Mouse (Mus musculus) heart, postnatal 10 days (tissue): Measurements from ENCODE around the gene Epx. TPM values are rescaled to one million over a fixed set of nuclear protein-coding genes. Genes with fewer than 3 reads are reported as not detected.

Experiments
- DNase-seq, 2 experiments: peaks; one replicate each; pipeline ENCODE4 v3.0.0; 2021
- intact Hi-C: fragments of 180-260 bp; cut with DNase I; formaldehyde crosslinking; loops from one replicate; pipeline ENCODE4 v1.15.1; 2025
- total RNA-seq, 2 experiments: library from RNA; stranded (reverse); gene quantifications; 2 replicates each; pipeline ENCODE4 v1.2.3; 2021

Gene Epx
- total RNA-seq, 2 experiments from 2014 or later = not detected

GRCm38 (mm10) chr11:87841436-87841835 lies 33.9 kb downstream of the Epx start:
- intact Hi-C loops = no loop called here
- DNase-seq = no peak

- DNase-seq = peak; percentile 30 to 34
- intact Hi-C loops = no loop called here
Observed at GRCm38 (mm10) chr11:87840676-87841075, 34.7 kb downstream of the Epx start.

- no peak for DNase-seq
Observed at GRCm38 (mm10) chr11:87828239-87828900, 47.0 kb downstream of the Epx start, which contains the start of gene Lpo. Gene Lpo (minus strand): TSS chr11:87828289.

GRCm38 (mm10) chr11:87821502-87821901 lies 53.8 kb downstream of the Epx start:
- DNase-seq = no peak
- intact Hi-C loops = no loop called here

More at GRCm38 (mm10) chr11:87828239-87828900, 47.0 kb downstream of the Epx start, which contains the start of gene Lpo:
- intact Hi-C loops = no loop called here

- intact Hi-C loops = loop anchor here (2.0 kb wide), 1 partner anchor 155 kb away; the partner anchor contains the start of gene Rnf43
Observed at GRCm38 (mm10) chr11:87817443-87817773, 57.9 kb downstream of the Epx start.

GRCm38 (mm10) chr11:87816707-87817442 lies 58.5 kb downstream of the Epx start:
- DNase-seq = peak; percentile 18 to 49
- intact Hi-C loops = loop anchor here (2.0 kb wide), 1 partner anchor 154 kb away; the partner anchor contains the start of gene Rnf43

More at GRCm38 (mm10) chr11:87817443-87817773, 57.9 kb downstream of the Epx start:
- no peak for DNase-seq

GRCm38 (mm10) chr11:87814831-87815230 lies 60.5 kb downstream of the Epx start:
- no peak for DNase-seq
- intact Hi-C loops = no loop called here

Other genes starting within 250 kb of the Epx start
- under 1 TPM; 0.34 to 0.40 TPM for gene Rnf43, start 212.8 kb downstream of the Epx start, total RNA-seq
- 10 to 100 TPM; 50.5 to 56.9 TPM for gene Supt4a, start 138.0 kb downstream of the Epx start, total RNA-seq
- under 1 TPM; 0.15 to 0.31 TPM for gene Tspoap1, start 115.0 kb downstream of the Epx start, total RNA-seq
- not detected for gene Mpo, start 82.0 kb downstream of the Epx start, total RNA-seq
- not detected for gene Lpo, start 47.2 kb downstream of the Epx start, total RNA-seq
- gene Mks1, start 22.3 kb downstream of the Epx start, total RNA-seq = 1 to 10 TPM; 3.3 to 3.9 TPM
- not detected for gene Olfr462, start 16.7 kb upstream of the Epx start, total RNA-seq
- not detected for gene Olfr463, start 21.9 kb upstream of the Epx start, total RNA-seq
- not detected for gene Olfr464, start 45.4 kb upstream of the Epx start, total RNA-seq
- 100 to 1,000 TPM; 236 to 257 TPM for gene Dynll2, start 112.0 kb upstream of the Epx start, total RNA-seq
- 100 to 1,000 TPM; 156 to 160 TPM for gene Srsf1, start 171.8 kb upstream of the Epx start, total RNA-seq
- gene Vezf1, start 192.7 kb upstream of the Epx start, total RNA-seq = 10 to 100 TPM; 44.9 to 45.7 TPM
- gene Cuedc1, start 222.5 kb upstream of the Epx start, total RNA-seq = 10 to 100 TPM; 45.6 to 48.4 TPM